Mouse (Mus musculus): Measurements from ENCODE around the gene Ehd1.

Gene Ehd1

GRCm38 (mm10) chr19:6276426-6277421 is at the start of gene Ehd1:
TSS of gene Ehd1 (plus strand) at chr19:6276725.
- peak; percentile 96 to 98 for DNase-seq (ENCODE audit: low spot score in 2 of 2)

GRCm38 (mm10) chr19:6226763-6227162 is 49.8 kb upstream of the Ehd1 start:
- no peak for DNase-seq (ENCODE audit: low spot score in 2 of 2)

- DNase-seq (ENCODE audit: low spot score in 2 of 2): no peak
Measured at GRCm38 (mm10) chr19:6227864-6228263, 48.7 kb upstream of the Ehd1 start.

- no peak for DNase-seq (ENCODE audit: low spot score in 2 of 2)
Measured at GRCm38 (mm10) chr19:6230411-6230810, 46.1 kb upstream of the Ehd1 start.

- no peak for DNase-seq (ENCODE audit: low spot score in 2 of 2)
Measured at GRCm38 (mm10) chr19:6231036-6231435, 45.5 kb upstream of the Ehd1 start.

GRCm38 (mm10) chr19:6233647-6234046 is 42.9 kb upstream of the Ehd1 start:
- no peak for DNase-seq (ENCODE audit: low spot score in 2 of 2)

GRCm38 (mm10) chr19:6234337-6235083 is 42.0 kb upstream of the Ehd1 start:
- DNase-seq (ENCODE audit: low spot score in 2 of 2): no peak

GRCm38 (mm10) chr19:6235084-6236052 is 41.2 kb upstream of the Ehd1 start, which contains the start of gene Ppp2r5b:
TSS of gene Ppp2r5b (minus strand) at chr19:6235872.
- DNase-seq (ENCODE audit: low spot score in 2 of 2): peak; percentile 90 to 94

- peak; percentile 82 to 91 for DNase-seq (ENCODE audit: low spot score in 2 of 2)
Measured at GRCm38 (mm10) chr19:6236053-6236441, 40.5 kb upstream of the Ehd1 start.

- DNase-seq (ENCODE audit: low spot score in 2 of 2): no peak
Measured at GRCm38 (mm10) chr19:6236842-6237241, 39.7 kb upstream of the Ehd1 start.

GRCm38 (mm10) chr19:6238740-6239139 is 37.8 kb upstream of the Ehd1 start:
- no peak for DNase-seq (ENCODE audit: low spot score in 2 of 2)

- DNase-seq (ENCODE audit: low spot score in 2 of 2): no peak
Measured at GRCm38 (mm10) chr19:6240136-6240535, 36.4 kb upstream of the Ehd1 start.

- DNase-seq (ENCODE audit: low spot score in 2 of 2): no peak
Measured at GRCm38 (mm10) chr19:6240725-6241124, 35.8 kb upstream of the Ehd1 start.

- peak; percentile 98 for DNase-seq (ENCODE audit: low spot score in 2 of 2)
Measured at GRCm38 (mm10) chr19:6241274-6242107, 35.0 kb upstream of the Ehd1 start, which contains the start of gene Atg2a. TSS of gene Atg2a (plus strand) at chr19:6241668.

- no peak for DNase-seq (ENCODE audit: low spot score in 2 of 2)
Measured at GRCm38 (mm10) chr19:6242281-6242680, 34.2 kb upstream of the Ehd1 start.

- no peak for DNase-seq (ENCODE audit: low spot score in 2 of 2)
Measured at GRCm38 (mm10) chr19:6243226-6243625, 33.3 kb upstream of the Ehd1 start.

- no peak for DNase-seq (ENCODE audit: low spot score in 2 of 2)
Measured at GRCm38 (mm10) chr19:6245806-6246205, 30.7 kb upstream of the Ehd1 start.

GRCm38 (mm10) chr19:6247526-6248300 is 28.8 kb upstream of the Ehd1 start:
- DNase-seq (ENCODE audit: low spot score in 2 of 2): no peak

- DNase-seq (ENCODE audit: low spot score in 2 of 2): no peak
Measured at GRCm38 (mm10) chr19:6253021-6253420, 23.5 kb upstream of the Ehd1 start.

- no peak for DNase-seq (ENCODE audit: low spot score in 2 of 2)
Measured at GRCm38 (mm10) chr19:6260428-6260827, 16.1 kb upstream of the Ehd1 start.

Measured in urinary bladder, postnatal 4 days (tissue).